Mouse (Mus musculus) thymus, adult 2 months (tissue): Measurements from ENCODE around the gene Pop5.

ENCODE experiments used
- CTCF ChIP-seq: fragments of 200-500 bp; IDR thresholded peaks from 2 replicates; pipeline ENCODE4 v1.5.1; 2012; ENCODE audit warnings: mild to moderate bottlenecking, control low read depth, low read length, moderate library complexity, borderline replicate concordance; ENCODE audit not compliant: control insufficient read depth, poor library complexity, insufficient read depth; ENCODE audit errors: extremely low read depth
- POLR2A ChIP-seq: fragments of 200-500 bp; IDR thresholded peaks from 2 replicates; pipeline ENCODE4 v1.6.1; 2012; ENCODE audit warnings: mild to moderate bottlenecking, low read length, control low read depth, moderate library complexity; ENCODE audit not compliant: control insufficient read depth, poor library complexity, insufficient read depth; ENCODE audit errors: extremely low read depth

GRCm38 (mm10) chr5:115194626-115195221 is 40.9 kb upstream of the Pop5 start:
- no peak for TF ChIP-seq POLR2A
- no peak for TF ChIP-seq CTCF
